Mouse (Mus musculus) adrenal gland, postnatal 10 days (tissue): ENCODE measurements around the gene Atp10a. TPM values are rescaled to one million over a fixed set of nuclear protein-coding genes. Genes with fewer than 3 reads are reported as not detected.

ENCODE experiments used
- DNase-seq: peaks from one replicate; pipeline ENCODE4 v3.0.0; 2021; ENCODE audit warnings: mixed read lengths
- long read RNA-seq, 2 experiments: library from polyadenylated mRNA; stranded (forward); transcript quantifications; one replicate each; pipeline ENCODE4 v2.0.0; 2021
- total RNA-seq, 2 experiments: library from RNA; stranded (reverse); gene quantifications; 2 replicates each; pipeline ENCODE4 v1.2.3; 2021

Atp10a gene
- 10 to 100 TPM; 31.5 to 32.2 TPM for total RNA-seq
- long read RNA-seq, experiment 1, full-length matches to known transcripts, result 8 of 23 reads
- long read RNA-seq, experiment 1, partial matches to known transcripts, result 12 of 23 reads
- long read RNA-seq, experiment 1, other reads (novel, unspliced or antisense), result 3 of 23 reads
- long read RNA-seq, experiment 2, full-length matches to known transcripts, result 11 of 16 reads
- long read RNA-seq, experiment 2, partial matches to known transcripts, result 2 of 16 reads
- long read RNA-seq, experiment 2, other reads (novel, unspliced or antisense), result 3 of 16 reads

GRCm38 (mm10) chr7:58655866-58656265, at the start of gene Atp10a:
Gene Atp10a (plus strand): TSS chr7:58656166.
- DNase-seq, result no peak

GRCm38 (mm10) chr7:58618048-58618447, 37.9 kb upstream of the Atp10a start:
- no peak for DNase-seq

GRCm38 (mm10) chr7:58626305-58627155, 29.4 kb upstream of the Atp10a start:
- peak; percentile 58 for DNase-seq

- DNase-seq, result no peak
These were observed 28.6 kb upstream of the Atp10a start for GRCm38 (mm10) chr7:58627381-58627780.

GRCm38 (mm10) chr7:58629233-58629632, 26.7 kb upstream of the Atp10a start:
- no peak for DNase-seq

- no peak for DNase-seq
These were observed 22.3 kb upstream of the Atp10a start for GRCm38 (mm10) chr7:58633683-58634082.

- no peak for DNase-seq
These were observed 16.3 kb upstream of the Atp10a start for GRCm38 (mm10) chr7:58639676-58640075.

- DNase-seq, result no peak
These were observed 15.5 kb upstream of the Atp10a start for GRCm38 (mm10) chr7:58640456-58640855.

- peak; percentile 26 for DNase-seq
These were observed 14.1 kb upstream of the Atp10a start for GRCm38 (mm10) chr7:58641916-58642315.

- no peak for DNase-seq
These were observed 8.6 kb upstream of the Atp10a start for GRCm38 (mm10) chr7:58647404-58647803.

- DNase-seq, result peak; percentile 86
These were observed 2.2 kb downstream of the Atp10a start for GRCm38 (mm10) chr7:58657913-58658789.

- DNase-seq, result no peak
These were observed 2.9 kb downstream of the Atp10a start for GRCm38 (mm10) chr7:58658790-58659405.

- DNase-seq, result no peak
These were observed 4.1 kb downstream of the Atp10a start for GRCm38 (mm10) chr7:58660046-58660445.

GRCm38 (mm10) chr7:58660665-58661064, 4.7 kb downstream of the Atp10a start:
- no peak for DNase-seq

GRCm38 (mm10) chr7:58661076-58661475, 5.1 kb downstream of the Atp10a start:
- peak; percentile 32 for DNase-seq

GRCm38 (mm10) chr7:58668617-58669016, 12.7 kb downstream of the Atp10a start:
- no peak for DNase-seq

- no peak for DNase-seq
These were observed 20.1 kb downstream of the Atp10a start for GRCm38 (mm10) chr7:58676075-58676474.

GRCm38 (mm10) chr7:58677111-58677805, 21.3 kb downstream of the Atp10a start:
- peak; percentile 22 for DNase-seq

GRCm38 (mm10) chr7:58685967-58686366, 30.0 kb downstream of the Atp10a start:
- no peak for DNase-seq

GRCm38 (mm10) chr7:58686573-58686972, 30.6 kb downstream of the Atp10a start:
- no peak for DNase-seq

- DNase-seq, result no peak
These were observed 31.0 kb downstream of the Atp10a start for GRCm38 (mm10) chr7:58686997-58687396.
